Mouse (Mus musculus): ENCODE measurements at regions not wholly inside any gene's neighbourhood (a gene's known extent, or its start where the extent isn't known, plus 50 kb on each side); places are given as distances from the start of the nearest gene placed in this dataset.

- DNase-seq (ENCODE audit: low read depth, low spot score) = no peak
These were observed 150.3 kb downstream of the Rpl14 start for GRCm38 (mm10) chr9:120721451-120722123.

GRCm38 (mm10) chr9:120723026-120723425 lies 151.8 kb downstream of the Rpl14 start:
- no peak for DNase-seq (ENCODE audit: low read depth, low spot score)

DNA sequence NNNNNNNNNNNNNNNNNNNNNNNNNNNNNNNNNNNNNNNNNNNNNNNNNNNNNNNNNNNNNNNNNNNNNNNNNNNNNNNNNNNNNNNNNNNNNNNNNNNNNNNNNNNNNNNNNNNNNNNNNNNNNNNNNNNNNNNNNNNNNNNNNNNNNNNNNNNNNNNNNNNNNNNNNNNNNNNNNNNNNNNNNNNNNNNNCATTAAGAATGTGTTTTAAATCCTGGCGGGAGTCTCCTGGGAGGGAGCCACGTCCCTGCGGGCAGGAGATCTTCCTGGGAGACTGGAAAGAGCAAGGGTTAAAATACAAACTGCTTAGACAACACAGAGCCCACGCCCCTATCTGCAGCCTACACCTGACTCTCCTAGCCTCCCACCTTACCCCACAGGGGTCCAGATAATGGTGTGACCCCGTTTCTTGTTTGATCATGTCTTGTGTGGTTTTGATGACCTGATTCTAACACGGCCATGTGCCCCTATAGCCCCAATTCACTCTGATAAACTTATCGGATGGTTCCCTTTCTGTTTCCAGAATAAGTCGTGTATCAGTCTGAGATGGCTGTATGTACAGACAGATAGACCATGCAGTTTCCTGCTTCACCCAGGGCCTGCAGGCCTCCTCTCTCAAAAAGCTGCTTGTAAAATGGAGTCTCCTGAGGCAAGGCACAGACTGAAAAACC lies 160.8 kb downstream of the Rpl14 start:
- no peak for DNase-seq (ENCODE audit: low read depth, low spot score)

GRCm38 (mm10) chr9:120732650-120733293 lies 161.5 kb downstream of the Rpl14 start:
- no peak for DNase-seq (ENCODE audit: low read depth, low spot score)

DNA sequence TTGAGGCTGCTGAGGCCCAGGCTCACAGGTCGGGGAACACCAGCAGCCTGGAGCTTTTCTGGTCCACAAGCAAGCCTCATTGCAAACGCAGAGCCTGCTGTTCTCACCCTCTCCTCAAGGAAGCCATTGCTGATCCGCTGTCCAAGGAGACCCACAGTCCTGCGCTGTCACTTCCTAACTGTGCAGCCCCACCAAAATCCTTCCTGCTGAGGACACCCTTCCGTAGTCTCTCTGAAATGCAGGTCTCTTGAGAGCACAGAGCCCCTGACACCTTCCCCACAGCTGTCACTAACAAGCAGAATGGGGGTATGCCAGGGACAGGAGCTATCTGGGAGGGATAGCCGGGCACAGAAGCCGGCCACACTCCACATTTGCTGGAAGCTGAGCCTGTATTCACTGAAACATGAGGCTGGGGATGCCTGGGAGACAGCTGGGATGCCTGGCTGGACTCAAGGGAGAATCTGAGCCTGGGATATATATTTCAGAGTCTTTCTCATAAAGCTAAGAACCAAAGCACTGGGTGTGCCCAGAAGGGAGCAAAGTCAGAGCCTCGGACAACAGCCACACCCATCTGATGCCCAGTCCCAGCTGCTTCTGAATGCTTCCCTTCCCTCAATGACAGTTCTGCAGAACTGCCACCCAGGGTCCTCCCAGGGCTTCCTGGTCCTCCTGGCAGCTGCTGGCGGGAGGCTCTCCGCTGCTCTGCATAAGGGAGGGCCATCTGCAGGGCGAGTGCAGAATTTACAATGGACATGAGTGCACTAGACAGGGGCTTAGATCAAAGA lies 162.6 kb downstream of the Rpl14 start:
- peak; percentile 6 for DNase-seq (ENCODE audit: low read depth, low spot score)

DNA sequence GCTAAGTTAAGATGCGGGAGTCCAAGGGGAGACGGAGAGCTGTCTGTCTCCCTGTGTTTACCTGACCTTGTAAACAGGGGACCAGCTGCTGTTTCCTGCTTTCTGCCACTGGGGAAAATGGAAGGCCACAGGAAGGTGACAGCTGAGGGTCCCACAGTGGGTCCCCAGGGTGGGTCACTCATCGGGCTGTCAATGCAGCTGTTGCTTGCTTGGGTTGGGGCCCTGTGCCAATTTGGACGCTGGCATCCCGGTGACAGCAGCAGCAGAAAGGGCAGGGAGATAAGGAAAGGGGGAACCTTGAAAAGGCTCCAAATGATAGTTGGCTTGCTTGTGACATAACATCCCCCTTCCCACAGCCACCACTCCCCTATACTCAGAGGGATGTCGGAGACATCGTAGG lies 164.0 kb downstream of the Rpl14 start:
- no peak for DNase-seq (ENCODE audit: low read depth, low spot score)

DNA sequence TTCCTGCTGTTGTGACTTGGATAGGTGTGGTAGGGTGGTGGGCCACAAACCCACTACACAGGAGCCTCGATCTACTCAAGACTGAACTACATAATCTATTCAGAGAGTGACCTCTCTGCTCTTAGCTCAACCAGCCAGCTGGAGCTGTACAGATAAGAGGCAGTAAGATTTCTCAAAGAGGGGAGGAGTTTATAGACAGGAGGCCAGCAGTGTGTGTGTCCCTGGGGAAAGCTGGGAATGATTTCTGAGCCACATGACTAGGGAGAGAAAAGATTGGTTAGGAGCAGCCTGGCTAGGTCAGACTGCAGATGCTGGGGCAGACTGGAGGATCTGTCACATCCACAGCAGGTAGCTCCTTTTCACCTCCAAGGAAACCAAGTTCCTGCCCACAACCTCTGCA lies 166.7 kb downstream of the Rpl14 start:
- DNase-seq (ENCODE audit: low read depth, low spot score) = no peak

GRCm38 (mm10) chr9:120739199-120739952 lies 168.1 kb downstream of the Rpl14 start:
- no peak for DNase-seq (ENCODE audit: low read depth, low spot score)

DNA sequence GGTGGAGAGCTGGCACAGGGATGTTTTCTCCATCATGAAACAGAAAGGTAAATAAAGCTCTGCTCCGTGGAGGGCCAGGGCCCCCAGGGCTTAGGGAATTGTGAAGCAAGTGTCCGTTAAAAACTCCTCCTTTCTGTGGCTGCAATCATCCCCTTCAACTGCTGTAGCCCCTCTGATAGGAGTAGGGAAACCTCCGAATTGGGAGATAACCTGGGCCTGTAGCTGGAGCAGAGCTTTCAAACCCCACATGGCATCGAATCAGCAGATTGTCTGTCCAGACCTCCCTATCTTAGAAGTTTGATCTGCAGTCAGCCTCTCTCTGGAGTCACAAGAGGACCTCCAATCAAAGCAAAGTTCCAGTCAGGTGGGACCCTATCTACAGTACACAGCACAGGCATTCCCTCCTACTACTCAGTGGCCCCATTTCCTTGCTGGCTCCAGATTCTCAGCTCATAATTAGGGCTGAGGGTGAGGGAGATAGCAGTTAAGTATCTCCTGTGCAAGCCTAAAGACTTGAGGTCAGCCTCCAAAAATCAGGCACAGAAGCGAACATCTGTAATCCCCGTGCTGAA lies 168.8 kb downstream of the Rpl14 start:
- no peak for DNase-seq (ENCODE audit: low read depth, low spot score)

DNA sequence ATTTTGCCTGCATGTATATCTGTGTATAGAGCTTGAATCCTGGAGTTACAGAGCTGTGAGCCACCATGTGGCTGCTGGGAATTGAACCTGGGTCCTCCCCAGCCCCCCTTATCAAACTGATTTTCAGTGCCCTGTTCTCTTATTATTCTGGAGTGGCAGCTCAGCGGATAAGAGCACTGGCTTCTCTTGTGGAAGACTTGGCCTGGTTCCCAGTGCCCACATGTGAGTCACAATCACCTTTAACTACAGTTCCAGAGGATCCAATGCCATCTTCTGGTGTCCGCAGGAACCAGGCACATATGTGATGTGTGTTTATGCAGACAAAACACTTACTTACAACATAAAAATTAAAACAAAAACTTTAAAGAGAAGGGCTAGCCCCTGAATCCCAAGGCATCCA lies 170.3 kb downstream of the Rpl14 start:
- DNase-seq (ENCODE audit: low read depth, low spot score) = no peak

GRCm38 (mm10) chr9:120743455-120743854 lies 172.2 kb downstream of the Rpl14 start:
- DNase-seq (ENCODE audit: low read depth, low spot score) = no peak

DNA sequence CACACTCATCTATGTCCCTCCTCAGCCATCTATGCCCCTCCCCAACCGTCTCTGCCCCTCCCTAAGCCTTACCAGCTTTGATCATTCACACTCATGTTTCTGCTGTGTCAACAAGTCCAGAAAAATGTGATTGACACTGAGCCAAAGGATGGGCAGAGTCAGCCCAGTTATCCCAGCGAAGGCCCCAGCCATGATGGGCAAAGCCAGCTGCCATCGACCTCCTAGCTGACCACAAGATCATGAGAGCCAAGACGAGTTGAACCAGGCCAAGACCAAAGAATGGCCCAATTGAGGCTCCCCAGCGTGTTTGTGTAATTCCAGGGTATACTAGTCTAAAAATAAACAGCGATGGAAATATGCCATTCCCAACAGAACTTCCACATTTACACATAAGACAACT lies 174.4 kb downstream of the Rpl14 start:
- no peak for DNase-seq (ENCODE audit: low read depth, low spot score)

DNA sequence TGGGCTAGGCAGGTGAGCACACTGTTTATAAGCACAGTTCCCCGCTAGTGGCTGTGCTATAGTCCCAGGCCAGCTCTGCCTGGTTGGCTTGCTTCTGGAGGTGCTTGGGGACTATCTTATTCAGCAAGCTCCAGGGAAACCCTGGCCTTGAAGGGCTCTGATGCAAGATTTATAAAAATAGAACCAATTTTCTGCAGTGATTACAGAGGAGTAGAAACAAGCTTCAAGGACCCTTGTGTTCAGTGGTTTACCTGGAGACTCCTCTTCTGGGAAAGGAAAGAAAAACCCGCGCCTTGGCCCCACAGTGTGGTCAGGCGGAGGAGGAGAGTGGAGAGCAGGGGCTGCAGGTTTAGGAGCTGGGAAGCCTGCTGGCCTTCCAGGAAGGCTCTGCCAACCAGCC lies 178.2 kb upstream of the Ctnnb1 start:
- no peak for DNase-seq (ENCODE audit: low read depth, low spot score)

- no peak for DNase-seq (ENCODE audit: low read depth, low spot score)
These were observed 177.1 kb upstream of the Ctnnb1 start for GRCm38 (mm10) chr9:120751686-120752484.

DNA sequence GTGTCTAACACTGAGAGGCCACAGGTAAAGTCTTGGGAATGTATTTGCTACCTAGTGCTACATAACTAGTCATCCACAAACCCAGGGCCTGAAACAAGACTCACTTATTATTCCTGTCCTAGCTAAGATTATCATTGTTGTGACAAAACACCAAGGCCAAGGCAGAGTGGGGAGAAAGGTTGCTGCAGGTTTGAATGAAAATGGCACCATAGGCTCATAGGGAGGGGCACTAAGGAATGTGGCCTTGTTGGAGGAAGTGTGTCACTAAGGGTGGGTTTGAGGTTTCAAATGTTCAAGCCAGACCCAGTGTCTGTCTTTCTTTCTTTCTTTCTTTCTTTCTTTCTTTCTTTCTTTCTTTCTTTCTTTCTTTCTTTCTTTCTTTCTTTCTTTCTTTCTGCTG lies 174.9 kb upstream of the Ctnnb1 start:
- no peak for DNase-seq (ENCODE audit: low read depth, low spot score)

GRCm38 (mm10) chr9:120755486-120755885 lies 173.5 kb upstream of the Ctnnb1 start:
- no peak for DNase-seq (ENCODE audit: low read depth, low spot score)

- no peak for DNase-seq (ENCODE audit: low read depth, low spot score)
These were observed 171.0 kb upstream of the Ctnnb1 start for GRCm38 (mm10) chr9:120758003-120758402.

GRCm38 (mm10) chr9:120758632-120759031 lies 170.4 kb upstream of the Ctnnb1 start:
- no peak for DNase-seq (ENCODE audit: low read depth, low spot score)

GRCm38 (mm10) chr9:120759771-120760170 lies 169.2 kb upstream of the Ctnnb1 start:
- no peak for DNase-seq (ENCODE audit: low read depth, low spot score)

- no peak for DNase-seq (ENCODE audit: low read depth, low spot score)
These were observed 165.2 kb upstream of the Ctnnb1 start for GRCm38 (mm10) chr9:120763802-120764201.

Data from retina, postnatal 7 days (tissue).